Mouse (Mus musculus): ENCODE measurements at regions not wholly inside any gene's neighbourhood (a gene's known extent, or its start where the extent isn't known, plus 50 kb on each side); places are given as distances from the start of the nearest gene placed in this dataset.
A peak's percentile ranks its signal among the peaks of the same experiment; 100 is the strongest.

- no peaks in the 10 kb centered on the region for H3K36me3 ChIP-seq
- no peaks in the 10 kb centered on the region for H3K4me1 ChIP-seq
- H3K4me2 ChIP-seq (replicated peaks): no peak overlapping the region
- H3K9me3 ChIP-seq: no peaks in the 10 kb centered on the region
- ATAC-seq (ENCODE audit: low FRiP score, low read depth): peak; percentile 30; the same call in 1 of the 2 replicates
- no peak overlapping the region for H3K4me3 ChIP-seq
- H3K9ac ChIP-seq (replicated peaks): no peak overlapping the region
- 60% methylated on average over 1 of the region's 1 CpGs for WGBS
- no peaks in the 10 kb centered on the region for H3K27me3 ChIP-seq
- no peak overlapping the region for H3K27ac ChIP-seq (replicated peaks)
Observed at GRCm38 (mm10) chr10:55767571-55767970, 339.1 kb upstream of the Msl3l2 start.

GRCm38 (mm10) chr10:55769642-55770041 lies 337.1 kb upstream of the Msl3l2 start:
- no peak overlapping the region for H3K9ac ChIP-seq (replicated peaks)
- no peak overlapping the region for H3K4me2 ChIP-seq (replicated peaks)
- H3K27ac ChIP-seq (replicated peaks): no peak overlapping the region
- no peaks in the 10 kb centered on the region for H3K27me3 ChIP-seq
- H3K36me3 ChIP-seq: no peaks in the 10 kb centered on the region
- no peaks in the 10 kb centered on the region for H3K4me1 ChIP-seq
- H3K4me3 ChIP-seq: no peak overlapping the region
- 58% methylated on average over 6 of the region's 6 CpGs for WGBS
- ATAC-seq (ENCODE audit: low FRiP score, low read depth): no peak
- H3K9me3 ChIP-seq: no peaks in the 10 kb centered on the region

GRCm38 (mm10) chr10:55782674-55783469 lies 323.8 kb upstream of the Msl3l2 start:
- no peaks in the 10 kb centered on the region for H3K9me3 ChIP-seq
- H3K9ac ChIP-seq (replicated peaks): no peak overlapping the region
- ATAC-seq (ENCODE audit: low FRiP score, low read depth): no peak
- no peaks in the 10 kb centered on the region for H3K27me3 ChIP-seq
- H3K4me2 ChIP-seq (replicated peaks): no peak overlapping the region
- no peak overlapping the region for H3K27ac ChIP-seq (replicated peaks)
- no peaks in the 10 kb centered on the region for H3K4me1 ChIP-seq
- WGBS: 87% methylated on average over 2 of the region's 2 CpGs
- no peak overlapping the region for H3K4me3 ChIP-seq
- H3K36me3 ChIP-seq: no peaks in the 10 kb centered on the region

GRCm38 (mm10) chr10:55813966-55814365 lies 292.8 kb upstream of the Msl3l2 start:
- WGBS: 91% methylated on average over 2 of the region's 2 CpGs
- ATAC-seq (ENCODE audit: low FRiP score, low read depth): no peak
- H3K27ac ChIP-seq (replicated peaks): no peak overlapping the region

GRCm38 (mm10) chr10:55851361-55851760 lies 255.4 kb upstream of the Msl3l2 start:
- 93% methylated on average over 2 of the region's 2 CpGs for WGBS
- no peak overlapping the region for H3K27ac ChIP-seq (replicated peaks)
- H3K9me3 ChIP-seq: no peaks in the 10 kb centered on the region
- H3K4me2 ChIP-seq (replicated peaks): no peak overlapping the region
- H3K36me3 ChIP-seq: no peaks in the 10 kb centered on the region
- H3K4me1 ChIP-seq: no peaks in the 10 kb centered on the region
- H3K4me3 ChIP-seq: no peak overlapping the region
- no peaks in the 10 kb centered on the region for H3K27me3 ChIP-seq
- H3K9ac ChIP-seq (replicated peaks): no peak overlapping the region
- no peak for ATAC-seq (ENCODE audit: low FRiP score, low read depth)

More at GRCm38 (mm10) chr10:55813966-55814365, 292.8 kb upstream of the Msl3l2 start:
- H3K4me2 ChIP-seq (replicated peaks): no peak overlapping the region
- no peaks in the 10 kb centered on the region for H3K27me3 ChIP-seq
- H3K4me1 ChIP-seq: no peaks in the 10 kb centered on the region
- no peak overlapping the region for H3K9ac ChIP-seq (replicated peaks)
- no peak overlapping the region for H3K4me3 ChIP-seq
- H3K36me3 ChIP-seq: no peaks in the 10 kb centered on the region
- no peaks in the 10 kb centered on the region for H3K9me3 ChIP-seq

GRCm38 (mm10) chr10:55892606-55893005 lies 214.1 kb upstream of the Msl3l2 start:
- Histone ChIP-seq H3K27ac (replicated peaks) (no peak overlapping the region), H3K36me3 (no peaks in the 10 kb centered on the region), H3K4me2 (replicated peaks) (no peak overlapping the region), H3K27me3 (no peaks in the 10 kb centered on the region), H3K9me3 (no peaks in the 10 kb centered on the region), H3K9ac (replicated peaks) (no peak overlapping the region), H3K4me1 (no peaks in the 10 kb centered on the region), H3K4me3 (no peak overlapping the region)
- WGBS: 80% methylated on average over 3 of the region's 3 CpGs
- ATAC-seq (ENCODE audit: low FRiP score, low read depth): no peak

- H3K9me3 ChIP-seq: no peaks in the 10 kb centered on the region
- H3K4me3 ChIP-seq: no peak overlapping the region
- H3K36me3 ChIP-seq: no peaks in the 10 kb centered on the region
- WGBS: 31% methylated on average over 4 of the region's 4 CpGs
- H3K4me2 ChIP-seq (replicated peaks): no peak overlapping the region
- H3K27ac ChIP-seq (replicated peaks): no peak overlapping the region
- H3K4me1 ChIP-seq: no peaks in the 10 kb centered on the region
- no peaks in the 10 kb centered on the region for H3K27me3 ChIP-seq
- H3K9ac ChIP-seq (replicated peaks): no peak overlapping the region
- ATAC-seq (ENCODE audit: low FRiP score, low read depth): no peak
Observed at GRCm38 (mm10) chr10:55929100-55929499, 177.6 kb upstream of the Msl3l2 start.

- ATAC-seq (ENCODE audit: low FRiP score, low read depth): no peak
- H3K27ac ChIP-seq (replicated peaks): no peak overlapping the region
- H3K27me3 ChIP-seq: no peaks in the 10 kb centered on the region
- H3K4me3 ChIP-seq: no peak overlapping the region
- H3K36me3 ChIP-seq: no peaks in the 10 kb centered on the region
- 58% methylated on average over 2 of the region's 2 CpGs for WGBS
- H3K9me3 ChIP-seq: no peaks in the 10 kb centered on the region
- no peaks in the 10 kb centered on the region for H3K4me1 ChIP-seq
- H3K9ac ChIP-seq (replicated peaks): no peak overlapping the region
- H3K4me2 ChIP-seq (replicated peaks): no peak overlapping the region
Observed at GRCm38 (mm10) chr10:55933993-55934392, 172.7 kb upstream of the Msl3l2 start.

GRCm38 (mm10) chr10:55935447-55935846 lies 171.3 kb upstream of the Msl3l2 start:
- H3K4me1 ChIP-seq: no peaks in the 10 kb centered on the region
- no peaks in the 10 kb centered on the region for H3K27me3 ChIP-seq
- no peak overlapping the region for H3K27ac ChIP-seq (replicated peaks)
- no peak overlapping the region for H3K4me3 ChIP-seq
- no peaks in the 10 kb centered on the region for H3K9me3 ChIP-seq
- H3K36me3 ChIP-seq: no peaks in the 10 kb centered on the region
- 77% methylated on average over 2 of the region's 2 CpGs for WGBS
- no peak overlapping the region for H3K4me2 ChIP-seq (replicated peaks)
- ATAC-seq (ENCODE audit: low FRiP score, low read depth): no peak
- H3K9ac ChIP-seq (replicated peaks): no peak overlapping the region

- Histone ChIP-seq H3K4me1 (no peaks in the 10 kb centered on the region), H3K4me3 (no peak overlapping the region), H3K36me3 (no peaks in the 10 kb centered on the region), H3K4me2 (replicated peaks) (no peak overlapping the region), H3K9ac (replicated peaks) (no peak overlapping the region), H3K27me3 (no peaks in the 10 kb centered on the region), H3K9me3 (no peaks in the 10 kb centered on the region), H3K27ac (replicated peaks) (no peak overlapping the region)
- 83% methylated on average over 4 of the region's 4 CpGs for WGBS
- ATAC-seq (ENCODE audit: low FRiP score, low read depth): no peak
Observed at GRCm38 (mm10) chr10:55962627-55963203, 144.0 kb upstream of the Msl3l2 start.
